Mouse (Mus musculus) ES-E14 (cell line): Measurements from ENCODE around the gene Cysrt1. TPM values are rescaled to one million over a fixed set of nuclear protein-coding genes. Genes with fewer than 3 reads are reported as not detected.

ENCODE experiments used
- DNase-seq: peaks from one replicate; pipeline ENCODE4 v3.0.0-alpha.2; 2013; ENCODE audit warnings: low read depth, low spot score
- H3K27ac ChIP-seq: 2 replicates; pipeline ENCODE4 v1.5.1; 2012; ENCODE audit warnings: low read depth, mild to moderate bottlenecking, low read length, moderate library complexity, mixed read lengths; ENCODE audit not compliant: poor library complexity, insufficient read depth, severe bottlenecking
- H3K36me3 ChIP-seq: 2 replicates; pipeline ENCODE4 v1.6.1; 2012; ENCODE audit warnings: mild to moderate bottlenecking, low read length, moderate library complexity, mixed read lengths; ENCODE audit not compliant: control insufficient read depth, poor library complexity, insufficient read depth, severe bottlenecking
- H3K4me1 ChIP-seq, 2 experiments: fragments of 150-350 bp in 1 of 2; sonication (generic) in 1 of 2; 2 replicates each; pipeline ENCODE4 v1.6.1; 2012; ENCODE audit warnings: low read length in 2 of 2, mild to moderate bottlenecking in 1 of 2, mixed read lengths in 1 of 2; ENCODE audit not compliant: control insufficient read depth in 2 of 2, insufficient read depth in 2 of 2, poor library complexity in 1 of 2
- H3K4me3 ChIP-seq, 2 experiments: fragments of 150-350 bp in 1 of 2; sonication (generic) in 1 of 2; 2 replicates each; pipeline ENCODE4 v1.5.1; 2012; ENCODE audit warnings: low read length in 2 of 2, low read depth in 1 of 2, mild to moderate bottlenecking in 1 of 2, mixed read lengths in 1 of 2; ENCODE audit not compliant: insufficient read depth in 1 of 2, poor library complexity in 1 of 2, severe bottlenecking in 1 of 2
- H3K9ac ChIP-seq: 2 replicates; pipeline ENCODE4 v1.6.1; 2012; ENCODE audit warnings: low read depth, mild to moderate bottlenecking, low read length, mixed read lengths; ENCODE audit not compliant: poor library complexity, insufficient read depth, severe bottlenecking
- H3K9me3 ChIP-seq: fragments of 150-350 bp; sonication (generic); 2 replicates; pipeline ENCODE4 v1.6.1; 2012; ENCODE audit warnings: low read depth, mild to moderate bottlenecking, low read length; ENCODE audit not compliant: control insufficient read depth, insufficient read depth
- CHD2 ChIP-seq: IDR thresholded peaks from 2 replicates; pipeline ENCODE4 v1.6.1; 2014; ENCODE audit warnings: mild to moderate bottlenecking, low read depth, low read length, inconsistent platforms
- HCFC1 ChIP-seq: IDR thresholded peaks from 2 replicates; pipeline ENCODE4 v1.6.1; 2012; ENCODE audit warnings: low read length, inconsistent platforms, borderline replicate concordance; ENCODE audit not compliant: insufficient read depth
- MAFK ChIP-seq: IDR thresholded peaks from 2 replicates; pipeline ENCODE4 v1.6.1; 2014; ENCODE audit warnings: mild to moderate bottlenecking, low read depth, low read length, inconsistent platforms; ENCODE audit not compliant: insufficient read depth
- ZC3H11A ChIP-seq: IDR thresholded peaks from 2 replicates; pipeline ENCODE4 v1.6.1; 2012; ENCODE audit warnings: low read depth, mild to moderate bottlenecking, inconsistent platforms, low read length, borderline replicate concordance
- ZNF384 ChIP-seq: IDR thresholded peaks from 2 replicates; pipeline ENCODE4 v1.6.1; 2012; ENCODE audit warnings: low read depth, low read length, inconsistent platforms
- in situ Hi-C, 2 experiments: fragments of 600-800 bp; cut with MboI; formaldehyde crosslinking; loops; one replicate each; pipeline ENCODE4 v1.15.1; 2025; ENCODE audit warnings: low sequenced_read_pairs in 2 of 2, inconsistent platforms in 1 of 2; ENCODE audit not compliant: unreplicated experiment in 2 of 2
- total RNA-seq: library from RNA; depleted of rRNA; stranded (reverse); fragments of 300-350 nt; gene quantifications from 2 replicates; pipeline ENCODE4 v1.2.3, GENCODE M21; 2012

Cysrt1 gene
- total RNA-seq, 1 experiment = 0.58 TPM

GRCm38 (mm10) chr2:25237522-25237921 lies 4.7 kb downstream of the Cysrt1 start:
- Histone ChIP-seq H3K9me3 (no peaks in the 10 kb centered on the region), H3K9ac (no peak overlapping the region), H3K4me1 (peaks cover 11 to 36% of the 10 kb centered on the region in 2 experiments), H3K4me3 (no peak overlapping the region), H3K36me3 (no peaks in the 10 kb centered on the region), H3K27ac (no peak overlapping the region)
- in situ Hi-C loops = no loop called here
- TF ChIP-seq HCFC1 (no peak), CHD2 (no peak), MAFK (no peak), ZNF384 (no peak), ZC3H11A (no peak)
- DNase-seq = no peak

- Histone ChIP-seq H3K36me3 (no peaks in the 10 kb centered on the region), H3K4me1 (peaks cover 11 to 39% of the 10 kb centered on the region in 2 experiments), H3K4me3 (no peak within 1 kb of the TSS), H3K9ac (no peak within 1 kb of the TSS), H3K9me3 (no peaks in the 10 kb centered on the region), H3K27ac (no peak within 1 kb of the TSS)
- no peak for TF ChIP-seq ZNF384
- no peak for TF ChIP-seq HCFC1
- TF ChIP-seq CHD2 = no peak
- no peak for TF ChIP-seq MAFK
- TF ChIP-seq ZC3H11A = no peak
- in situ Hi-C loops = no loop called here
- no peak for DNase-seq
These were observed 5.6 kb downstream of the Cysrt1 start, which contains the start of gene Rnf224 for GRCm38 (mm10) chr2:25236614-25237013. Gene Rnf224, minus strand, starts transcription at chr2:25236787.

- no peak for DNase-seq
- Histone ChIP-seq H3K36me3 (no peaks in the 10 kb centered on the region), H3K27ac (no peak overlapping the region), H3K4me1 (peaks cover 6 to 39% of the 10 kb centered on the region in 2 experiments), H3K9ac (no peak overlapping the region), H3K9me3 (no peaks in the 10 kb centered on the region), H3K4me3 (no peak overlapping the region)
- TF ChIP-seq ZC3H11A = no peak
- no peak for TF ChIP-seq CHD2
- no peak for TF ChIP-seq MAFK
- no peak for TF ChIP-seq HCFC1
- TF ChIP-seq ZNF384 = no peak
- in situ Hi-C loops = no loop called here
These were observed 7.6 kb downstream of the Cysrt1 start for GRCm38 (mm10) chr2:25234551-25235220.

- in situ Hi-C loops = no loop called here
- Histone ChIP-seq H3K36me3 (no peaks in the 10 kb centered on the region), H3K4me3 (no peak within 1 kb of the TSS), H3K4me1 (peaks cover 6 to 38% of the 10 kb centered on the region in 2 experiments), H3K27ac (no peak within 1 kb of the TSS), H3K9ac (no peak within 1 kb of the TSS), H3K9me3 (no peaks in the 10 kb centered on the region)
- no peak for DNase-seq
- TF ChIP-seq ZNF384 (no peak), ZC3H11A (no peak), CHD2 (no peak), MAFK (no peak), HCFC1 (no peak)
These were observed 8.2 kb downstream of the Cysrt1 start, which contains the start of gene Slc34a3 for GRCm38 (mm10) chr2:25234050-25234449. Gene Slc34a3, minus strand, starts transcription at chr2:25234364.

- Histone ChIP-seq H3K36me3 (no peaks in the 10 kb centered on the region), H3K27ac (no peak overlapping the region), H3K4me1 (peaks cover 6 to 41% of the 10 kb centered on the region in 2 experiments), H3K9ac (no peak overlapping the region), H3K4me3 (no peak overlapping the region), H3K9me3 (no peaks in the 10 kb centered on the region)
- DNase-seq = no peak
- TF ChIP-seq HCFC1 = no peak
- in situ Hi-C loops = no loop called here
These were observed 8.8 kb downstream of the Cysrt1 start for GRCm38 (mm10) chr2:25233421-25233820.
